Mouse (Mus musculus) T-helper 2 cell (primary cell): ENCODE data around the gene Smim27.
"Not testable (repeated sequence)": the region's sequence is repeated elsewhere in the genome, so short reads cannot be mapped to it uniquely, and the experiment has no call there.

ENCODE experiments used
- in situ Hi-C: fragments of 300-600 bp; cut with MboI, MseI; formaldehyde crosslinking; loops from one replicate; pipeline ENCODE4 v1.15.1; 2025; ENCODE audit warnings: high pct_unique_total_duplicates

Gene Smim27

GRCm38 (mm10) chr4:40254385-40255103 is 14.8 kb upstream of the Smim27 start:
- in situ Hi-C loops: no loop called here

- in situ Hi-C loops: loop anchor here (10.0 kb wide), 3 partner anchors 710 to 1450 kb away; partner anchors contain the start of genes Nfx1 and Rpp25l
These were observed 5.1 kb upstream of the Smim27 start for GRCm38 (mm10) chr4:40264321-40264720.

GRCm38 (mm10) chr4:40267681-40268080 is 1.7 kb upstream of the Smim27 start:
- in situ Hi-C loops: loop anchor here (10.0 kb wide), 3 partner anchors 707 to 1447 kb away; partner anchors contain the start of genes Nfx1 and Rpp25l

- in situ Hi-C loops: loop anchor here (10.0 kb wide), 3 partner anchors 706 to 1446 kb away; partner anchors contain the start of genes Nfx1 and Rpp25l
These were observed 1.1 kb upstream of the Smim27 start for GRCm38 (mm10) chr4:40268204-40268813.

- in situ Hi-C loops: loop anchor here (10.0 kb wide), 3 partner anchors 706 to 1446 kb away; partner anchors contain the start of genes Nfx1 and Rpp25l
These were observed 544 bp upstream of the Smim27 start for GRCm38 (mm10) chr4:40268835-40269234.

GRCm38 (mm10) chr4:40278880-40279275 is 9.5 kb downstream of the Smim27 start:
- in situ Hi-C loops: loop anchor here (5.0 kb wide), 1 partner anchor 137 kb away; the partner anchor contains the start of gene Aco1

- in situ Hi-C loops: loop anchor here (5.0 kb wide), 1 partner anchor 137 kb away; the partner anchor contains the start of gene Aco1
These were observed 10.0 kb downstream of the Smim27 start, which contains the start of gene Ndufb6 for GRCm38 (mm10) chr4:40279276-40279900. Gene Ndufb6, minus strand, starts transcription at chr4:40279421.

- in situ Hi-C loops: no loop called here
These were observed 16.2 kb downstream of the Smim27 start for GRCm38 (mm10) chr4:40285582-40285981.

- in situ Hi-C loops: no loop called here
These were observed 18.0 kb downstream of the Smim27 start for GRCm38 (mm10) chr4:40287415-40287814.

- in situ Hi-C loops: no loop called here
These were observed 19.7 kb downstream of the Smim27 start for GRCm38 (mm10) chr4:40289046-40289445.

GRCm38 (mm10) chr4:40291511-40291910 is 22.1 kb downstream of the Smim27 start:
- in situ Hi-C loops: not testable (repeated sequence)

GRCm38 (mm10) chr4:40299169-40299568 is 29.8 kb downstream of the Smim27 start:
- in situ Hi-C loops: no loop called here

GRCm38 (mm10) chr4:40301076-40301789 is 31.9 kb downstream of the Smim27 start:
- in situ Hi-C loops: loop anchor here (10.0 kb wide), 1 partner anchor 384 kb away; no protein-coding TSS in a partner anchor

GRCm38 (mm10) chr4:40302445-40303125 is 33.2 kb downstream of the Smim27 start:
- in situ Hi-C loops: loop anchor here (10.0 kb wide), 1 partner anchor 382 kb away; no protein-coding TSS in a partner anchor

- in situ Hi-C loops: loop anchor here (10.0 kb wide), 1 partner anchor 375 kb away; no protein-coding TSS in a partner anchor
These were observed 40.3 kb downstream of the Smim27 start for GRCm38 (mm10) chr4:40309682-40310081.

GRCm38 (mm10) chr4:40310796-40311383 is 41.5 kb downstream of the Smim27 start:
- in situ Hi-C loops: no loop called here

GRCm38 (mm10) chr4:40312213-40312612 is 42.8 kb downstream of the Smim27 start:
- in situ Hi-C loops: no loop called here

GRCm38 (mm10) chr4:40313026-40313425 is 43.6 kb downstream of the Smim27 start:
- in situ Hi-C loops: no loop called here

- in situ Hi-C loops: no loop called here
These were observed 48.0 kb downstream of the Smim27 start for GRCm38 (mm10) chr4:40317404-40317803.
